Mouse (Mus musculus) testis, adult 2 months (tissue): ENCODE measurements around the gene Ltk.

Source experiments
- CTCF ChIP-seq: fragments of 200-500 bp; IDR thresholded peaks from 2 replicates; pipeline ENCODE4 v1.5.1; 2012; ENCODE audit warnings: low read depth, mild to moderate bottlenecking, inconsistent platforms, low read length, moderate library complexity; ENCODE audit not compliant: control insufficient read depth, insufficient read depth, insufficient replicate concordance
- POLR2A ChIP-seq: fragments of 200-500 bp; IDR thresholded peaks from 2 replicates; pipeline ENCODE4 v1.6.1; 2012; ENCODE audit warnings: low read depth, mild to moderate bottlenecking, inconsistent platforms, low read length, moderate library complexity; ENCODE audit not compliant: control insufficient read depth

GRCm38 (mm10) chr2:119747554-119747953 lies 12.7 kb downstream of the Ltk start:
- TF ChIP-seq POLR2A = no peak
- TF ChIP-seq CTCF = no peak
